Mouse (Mus musculus) megakaryocyte, embryonic 14.5 days (primary cell): ENCODE data around the gene Fabp3.

Experiments
- FLI1 ChIP-seq: IDR thresholded peaks from 2 replicates; pipeline ENCODE4 v1.6.1; 2012; ENCODE audit warnings: low read length, inconsistent platforms, mixed read lengths
- GATA1 ChIP-seq: IDR thresholded peaks from 3 replicates; pipeline ENCODE4 v1.6.1; 2012; ENCODE audit warnings: mixed read lengths, low read length, inconsistent platforms, borderline replicate concordance

DNA sequence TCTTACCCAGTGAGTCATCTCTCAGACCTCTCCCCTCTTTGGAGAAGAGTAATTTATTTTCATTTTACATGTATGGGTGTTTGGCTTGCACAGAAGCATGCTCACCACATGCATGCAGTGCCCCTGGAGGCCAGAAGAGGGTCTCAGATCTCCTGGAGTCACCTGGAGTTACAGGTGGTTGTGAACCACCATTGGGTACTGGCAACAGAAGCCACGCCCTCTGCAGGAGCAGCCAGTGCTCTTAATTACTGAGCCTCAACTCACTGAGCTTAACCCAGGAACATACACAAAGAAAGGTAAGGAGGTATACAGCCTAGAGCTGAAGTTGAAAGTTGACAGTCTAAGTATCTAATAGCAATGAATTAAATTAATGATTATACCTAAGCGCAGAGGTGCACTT, 17.1 kb downstream of the Fabp3 start:
- TF ChIP-seq GATA1: no peak
- TF ChIP-seq FLI1: no peak
